8 mouse cellular contexts compared by ENCODE assay signal in the genomic region with DNA sequence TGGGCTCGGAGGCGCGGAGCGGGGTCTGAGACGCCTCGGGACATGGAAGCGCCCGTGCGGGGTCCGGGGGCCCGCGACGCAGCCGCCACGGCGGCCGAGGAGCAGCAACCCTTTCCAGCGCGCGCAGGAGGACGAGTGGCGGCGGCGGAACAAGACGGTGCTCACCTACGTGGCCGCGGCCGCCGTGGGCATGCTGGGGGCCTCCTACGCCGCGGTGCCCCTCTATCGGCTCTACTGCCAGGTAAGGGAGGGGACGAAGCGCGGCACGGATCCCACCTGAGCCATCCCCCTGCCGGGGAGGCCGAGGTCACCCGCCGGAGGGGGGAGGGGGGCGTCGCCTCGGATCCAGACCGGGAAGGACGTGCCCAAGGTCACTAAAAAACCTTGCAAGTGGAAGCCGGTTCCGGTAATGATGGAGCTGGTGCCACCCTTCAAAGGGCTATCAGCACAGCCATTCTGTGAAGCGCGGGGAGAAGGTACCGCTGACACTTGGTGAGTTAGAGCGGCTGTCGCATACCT. TPM values are rescaled to one million over a fixed set of nuclear protein-coding genes. Genes with fewer than 3 reads are reported as not detected.
DNase-seq lines count a peak whose midpoint lies in the region; ATAC-seq and TF ChIP-seq lines count a peak whose summit lies in the region.

No protein-coding gene starts in this region.

- H3K4me2 ChIP-seq in heart, embryonic 14.5 days (ENCODE audit: low read length) = peak overlapping the region; percentile 79

- peak; percentile 55 for DNase-seq in left cerebral cortex, postnatal 4 days
- no peak for DNase-seq in left cerebral cortex, adult 9 months (ENCODE audit: low spot score in 2 of 2)
- DNase-seq in R1 (ENCODE audit: low read depth, low spot score) = peak; percentile 60
- DNase-seq in kidney, postnatal 14 days = peak; percentile 63
- DNase-seq in natural killer cell, adult 2 months (ENCODE audit: low spot score in 2 of 2) = no peak

- peak overlapping the region; percentile 92 for H3K9ac ChIP-seq in heart, embryonic 14.5 days (ENCODE audit: low read length)

- H3K27ac ChIP-seq in cortical plate, adult 2 months (ENCODE audit: insufficient read depth, low read length) = peak overlapping the region; percentile 52
- H3K27ac ChIP-seq in heart, embryonic 14.5 days (replicated peaks in 1 of 2; ENCODE audit: control insufficient read depth in 1 of 2, insufficient read depth in 1 of 2, low read depth in 2 of 2, low read length in 2 of 2) = peak overlapping the region; percentile 75 to 96

- peak overlapping the region; percentile 95 for H3K4me3 ChIP-seq in cortical plate, adult 2 months (ENCODE audit: insufficient read depth, low read length)
- peak overlapping the region; percentile 64 to 98 for H3K4me3 ChIP-seq in heart, embryonic 14.5 days (ENCODE audit: control insufficient read depth in 1 of 2, insufficient read depth in 1 of 2, low read depth in 1 of 2, low read length in 2 of 2)

- no peaks in the 10 kb centered on the region for H3K9me3 ChIP-seq in heart, embryonic 14.5 days (ENCODE audit: control insufficient read depth, low read length)

- no peak for TF ChIP-seq POLR2A in cortical plate, adult 2 months (IDR thresholded peaks at IDR 0.05; ENCODE audit: extremely low read depth, insufficient read depth, low read length)

- H3K36me3 ChIP-seq in heart, embryonic 14.5 days (ENCODE audit: control insufficient read depth, insufficient read depth, low read length) = peaks cover 30% of the 10 kb centered on the region

- H3K27me3 ChIP-seq in heart, embryonic 14.5 days (ENCODE audit: control insufficient read depth, insufficient read depth, low read length) = no peaks in the 10 kb centered on the region

- intact Hi-C loops in left cerebral cortex, postnatal 4 days (cut with DNase I) = no loop called here

- no peak for TF ChIP-seq CTCF in cortical plate, adult 2 months (IDR thresholded peaks at IDR 0.05; ENCODE audit: extremely low read depth, insufficient read depth, low read length)

- WGBS in heart, embryonic 14.5 days = under 1% methylated on average over 53 of the region's 54 CpGs

- peak; percentile 68 for ATAC-seq in heart, embryonic 14.5 days (ENCODE audit: insufficient number of reproducible peaks, insufficient read depth, low FRiP score, low read depth)
- ATAC-seq in megakaryocyte-erythroid progenitor cell, adult 5-6 weeks (replicated peaks; ENCODE audit: low FRiP score, low TSS enrichment, poor library complexity, severe bottlenecking) = peak; percentile 54

- 0 out of 2 replicates have a peak, but pooled peaks cover 1% of the 10 kb centered on the region for H3K4me1 ChIP-seq in cortical plate, adult 2 months (ENCODE audit: control insufficient read depth, insufficient read depth, low read length)
- H3K4me1 ChIP-seq in heart, embryonic 14.5 days (ENCODE audit: control insufficient read depth in 2 of 2, insufficient read depth in 2 of 2, low read length in 2 of 2) = peaks cover 0 to 14% of the 10 kb centered on the region in 2 experiments; a peak in 3 of 4 replicates

RNA-seq across cellular contexts. Expression of gene Cox11, which starts 0.4 kb away (rescaled TPM):
- total RNA-seq in left cerebral cortex, postnatal 4 days (2021) = 10 to 100 TPM; 24.6 to 27.9 TPM
- polyA plus RNA-seq in cortical plate, adult 2 months (2012; rRNA removed) = 23.5 and 25.6 TPM in 2 replicates
- polyA plus RNA-seq in heart, embryonic 14.5 days (2014; fragmentation: Nextera tagmentation; extraction: Ambion mirVana) = 30.8 and 33.7 TPM in 2 replicates
- total RNA-seq in megakaryocyte-erythroid progenitor cell, adult 5-6 weeks (2014; fragmentation: Nextera tagmentation) = 37.0 and 40.1 TPM in 2 replicates
- total RNA-seq in megakaryocyte-erythroid progenitor cell, adult 5-6 weeks (2017) = 15.5 and 37.0 TPM in 2 replicates

RNA-seq across cellular contexts. Expression of gene Stxbp4, which starts 0.5 kb away (rescaled TPM):
- total RNA-seq in left cerebral cortex, postnatal 4 days (2021) = 10 to 100 TPM; 10.1 to 10.2 TPM
- 8.8 and 9.1 TPM in 2 replicates for polyA plus RNA-seq in cortical plate, adult 2 months (2012; rRNA removed)
- polyA plus RNA-seq in heart, embryonic 14.5 days (2014; fragmentation: Nextera tagmentation; extraction: Ambion mirVana) = 13.2 and 13.4 TPM in 2 replicates
- 14.0 and 20.4 TPM in 2 replicates for total RNA-seq in megakaryocyte-erythroid progenitor cell, adult 5-6 weeks (2014; fragmentation: Nextera tagmentation)
- total RNA-seq in megakaryocyte-erythroid progenitor cell, adult 5-6 weeks (2017) = 4.1 and 7.0 TPM in 2 replicates

RNA-seq across cellular contexts. Expression of gene Tom1l1, which starts 49.8 kb away (rescaled TPM):
- 10 to 100 TPM; 15.1 to 15.8 TPM for total RNA-seq in left cerebral cortex, postnatal 4 days (2021)
- polyA plus RNA-seq in cortical plate, adult 2 months (2012; rRNA removed) = 20.8 and 23.6 TPM in 2 replicates
- polyA plus RNA-seq in heart, embryonic 14.5 days (2014; fragmentation: Nextera tagmentation; extraction: Ambion mirVana) = 36.9 and 42.9 TPM in 2 replicates
- total RNA-seq in megakaryocyte-erythroid progenitor cell, adult 5-6 weeks (2014; fragmentation: Nextera tagmentation) = 32.7 and 48.7 TPM in 2 replicates
- 78.0 and 82.5 TPM in 2 replicates for total RNA-seq in megakaryocyte-erythroid progenitor cell, adult 5-6 weeks (2017)

Comparison
In these comparisons a context has a peak if more than half of its experiments do, and no peak if none do; other contexts are left out.
1. DNase-seq: peak in left cerebral cortex, postnatal 4 days (single experiment), R1 (single experiment) and kidney, postnatal 14 days (single experiment); none in left cerebral cortex, adult 9 months (0 of 2) and natural killer cell, adult 2 months (0 of 2).